Mouse (Mus musculus) gastrocnemius, postnatal 4 days (tissue): ENCODE data around the gene Dpf3. TPM values are rescaled to one million over a fixed set of nuclear protein-coding genes. Genes with fewer than 3 reads are reported as not detected.

Experiments used
- DNase-seq, 2 experiments: peaks; one replicate each; pipeline ENCODE4 v3.0.0; 2021 to 2022; ENCODE audit warnings: low spot score in 2 of 2, mixed read lengths in 2 of 2
- total RNA-seq, 2 experiments: library from RNA; stranded (reverse); gene quantifications; 2 replicates each; pipeline ENCODE4 v1.2.3; 2021

Dpf3 gene
- total RNA-seq, 2 experiments from 2014 or later: 15.6 to 19.3 TPM

DNA sequence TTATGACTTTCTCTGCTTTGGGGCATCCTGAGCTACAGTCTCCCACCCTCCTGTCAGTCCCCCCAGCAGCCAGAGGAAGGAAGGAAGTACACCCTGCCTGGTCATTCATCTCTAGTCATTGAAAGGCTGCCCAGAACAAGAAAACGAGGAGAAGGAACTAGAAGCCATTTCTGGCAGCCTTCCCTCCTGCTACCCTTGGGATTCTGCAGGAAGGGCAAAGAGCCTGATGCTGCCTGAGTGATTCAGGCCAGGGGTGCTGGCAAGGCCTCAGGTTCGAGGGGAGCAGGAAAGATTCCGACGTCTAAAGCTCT lies 144.7 kb downstream of the Dpf3 start:
- DNase-seq: no peak

DNA sequence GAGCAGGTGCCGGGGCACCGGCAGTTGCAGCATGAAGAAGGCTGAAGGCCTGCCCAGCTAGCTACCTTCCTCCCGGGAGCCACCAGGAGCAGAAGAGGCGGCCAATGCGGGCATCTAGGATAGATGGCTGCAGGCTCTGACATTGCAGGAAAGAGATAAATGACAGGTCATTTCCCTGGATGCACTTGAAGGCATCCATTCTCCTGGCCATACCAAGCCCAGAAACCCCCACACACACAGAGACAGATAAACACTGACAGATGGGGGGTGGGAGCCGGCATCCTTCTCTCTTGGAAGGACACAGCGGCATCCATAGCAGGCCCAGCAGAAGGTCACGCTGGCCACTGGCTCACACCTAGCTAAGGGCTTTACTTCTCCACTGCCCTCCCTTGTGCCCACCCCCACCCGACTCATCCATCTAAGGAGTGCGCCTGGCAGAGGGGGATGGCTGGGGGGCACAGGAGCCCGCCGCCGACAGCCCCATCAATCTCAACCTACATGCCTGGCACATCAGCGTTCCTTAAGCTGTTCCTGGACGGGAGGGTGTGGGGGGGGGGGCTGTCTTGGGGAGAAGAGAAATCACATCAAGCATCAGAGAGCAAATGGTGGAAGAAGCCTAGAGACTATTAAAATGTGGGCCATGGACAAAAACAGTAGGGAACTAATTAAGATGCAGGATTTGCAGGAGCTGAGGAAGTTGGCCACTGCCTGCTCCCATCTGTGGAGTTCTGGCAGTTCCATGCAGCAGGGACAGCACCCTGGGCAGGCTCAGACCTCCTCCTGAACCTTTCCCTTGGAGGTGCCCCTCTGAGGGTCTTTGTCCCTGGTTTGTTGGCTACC lies 145.3 kb downstream of the Dpf3 start:
- no peak for DNase-seq

DNA sequence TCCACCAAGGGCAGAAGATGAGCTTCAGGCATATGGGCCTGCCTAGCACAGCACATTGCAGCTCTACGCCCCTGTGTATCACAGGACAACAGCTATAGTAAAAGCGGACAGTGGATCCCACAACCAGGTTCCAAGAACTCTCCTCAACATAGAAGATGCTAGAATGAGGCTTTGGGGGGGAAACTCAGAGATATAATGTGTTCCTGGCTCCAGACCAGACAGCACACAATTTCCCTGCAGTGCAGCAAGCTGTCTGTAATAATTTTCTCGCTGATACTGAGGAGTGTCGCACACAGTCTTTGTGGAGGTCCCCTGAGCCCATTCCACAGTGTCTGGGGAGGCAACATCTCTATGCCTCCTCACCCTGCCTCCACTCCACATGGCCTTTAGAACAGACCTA lies 146.6 kb downstream of the Dpf3 start:
- no peak for DNase-seq

DNA sequence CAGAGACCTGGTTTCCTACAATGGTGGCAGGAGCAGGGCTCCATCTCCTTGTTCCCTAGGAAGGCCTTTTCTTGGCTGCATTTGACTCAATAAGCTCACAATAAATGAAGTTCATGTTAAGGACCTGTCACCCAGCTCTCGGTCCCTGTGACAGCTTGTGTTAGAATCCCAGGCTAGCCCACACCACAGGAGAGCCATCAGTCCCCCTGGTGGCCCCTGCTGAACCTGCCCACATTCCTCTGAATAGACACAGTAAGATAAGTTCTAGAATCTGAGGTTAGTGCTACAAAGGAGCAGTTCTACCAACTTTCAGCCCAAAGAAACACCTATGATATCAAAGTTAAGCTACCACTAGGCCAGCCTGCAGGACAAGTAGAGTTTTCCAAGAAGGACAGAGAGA lies 149.2 kb downstream of the Dpf3 start:
- no peak for DNase-seq

DNA sequence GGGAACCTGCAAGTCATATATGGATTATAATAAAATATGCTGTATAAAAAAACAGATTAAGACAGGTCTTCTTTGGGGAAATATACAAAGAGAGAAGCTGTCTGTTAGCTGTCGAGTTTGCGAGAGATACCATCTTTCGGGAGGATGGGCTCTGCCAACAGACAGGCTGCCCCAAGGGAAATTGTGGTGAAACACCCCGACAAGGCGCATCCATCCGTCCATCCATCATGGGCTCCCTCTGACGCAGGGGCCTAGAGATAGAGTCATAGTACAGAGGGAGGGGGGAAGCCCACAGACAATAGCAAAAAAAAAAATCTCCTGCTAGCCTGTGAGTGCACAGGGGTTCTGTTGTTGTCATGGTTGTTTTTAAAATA lies 149.8 kb downstream of the Dpf3 start:
- DNase-seq: no peak

DNA sequence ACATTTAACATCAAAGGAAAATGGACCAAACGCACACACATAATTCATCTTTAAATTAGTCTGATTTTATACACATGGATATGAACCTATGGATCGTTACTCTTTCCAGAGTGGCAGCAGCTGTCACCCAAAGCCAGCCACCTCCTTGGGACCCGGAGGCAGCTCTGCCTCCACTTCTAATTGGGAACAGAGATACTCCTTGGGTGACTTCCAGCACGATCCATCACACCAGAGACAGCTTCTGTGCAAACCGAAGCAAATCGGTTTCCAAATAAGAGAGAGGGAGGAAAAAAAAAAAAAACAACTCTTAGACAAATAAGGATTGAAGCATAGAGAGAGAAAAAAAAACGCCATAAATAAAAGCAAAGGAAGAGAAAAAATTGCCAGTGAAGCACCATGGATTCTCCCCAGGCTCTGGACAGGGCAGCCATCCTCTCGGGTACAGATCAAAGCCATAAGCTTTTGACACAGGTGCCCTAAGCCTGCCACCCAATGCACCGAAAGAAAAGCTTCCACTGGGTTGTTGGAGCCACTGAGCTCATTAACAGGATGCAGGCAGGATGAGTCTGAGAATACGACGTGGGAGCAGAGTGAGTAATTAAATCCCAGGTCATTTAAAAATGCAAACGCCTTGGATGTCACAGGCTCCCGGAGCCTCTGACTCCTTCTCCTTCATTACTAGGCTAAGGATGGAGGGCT lies 150.3 kb downstream of the Dpf3 start:
- DNase-seq: no peak

DNA sequence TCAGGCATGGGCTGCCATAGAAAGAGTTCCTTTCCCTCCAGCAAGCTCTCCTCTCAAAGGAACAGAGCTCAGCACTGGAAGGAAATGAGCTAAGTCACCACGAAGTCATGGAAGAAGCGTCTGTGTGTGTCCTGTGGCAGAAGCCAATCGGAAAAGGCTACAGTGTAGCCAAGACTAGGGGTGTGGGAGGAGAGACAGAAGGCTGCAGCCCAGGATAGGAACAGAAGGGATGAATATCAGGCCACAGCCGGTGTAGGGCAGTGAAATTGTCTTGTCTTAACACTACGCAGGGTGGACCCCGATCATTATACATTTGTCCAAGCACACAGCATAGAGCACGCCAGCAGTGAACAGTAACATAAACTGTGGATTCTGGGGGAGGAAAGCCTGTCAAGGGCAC lies 157.5 kb downstream of the Dpf3 start:
- no peak for DNase-seq

DNA sequence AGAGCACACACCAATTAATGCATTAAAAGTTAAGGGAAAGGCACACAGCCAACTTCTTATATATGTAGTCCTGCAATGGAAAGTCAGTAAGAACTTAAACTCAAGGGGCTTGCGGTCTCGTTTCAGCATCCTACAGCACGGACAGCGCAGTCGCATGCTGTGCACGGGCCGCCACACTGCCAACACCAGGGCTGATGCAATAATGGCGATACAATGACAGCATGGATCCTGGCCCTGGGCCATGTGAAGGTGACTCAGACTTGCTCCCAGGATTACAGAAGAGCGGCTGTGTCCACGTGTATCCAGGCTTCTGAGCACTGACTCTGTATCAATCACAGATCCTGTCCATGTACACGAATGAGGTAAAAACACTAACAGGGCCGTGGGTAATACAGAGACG lies 158.6 kb downstream of the Dpf3 start:
- DNase-seq: no peak

DNA sequence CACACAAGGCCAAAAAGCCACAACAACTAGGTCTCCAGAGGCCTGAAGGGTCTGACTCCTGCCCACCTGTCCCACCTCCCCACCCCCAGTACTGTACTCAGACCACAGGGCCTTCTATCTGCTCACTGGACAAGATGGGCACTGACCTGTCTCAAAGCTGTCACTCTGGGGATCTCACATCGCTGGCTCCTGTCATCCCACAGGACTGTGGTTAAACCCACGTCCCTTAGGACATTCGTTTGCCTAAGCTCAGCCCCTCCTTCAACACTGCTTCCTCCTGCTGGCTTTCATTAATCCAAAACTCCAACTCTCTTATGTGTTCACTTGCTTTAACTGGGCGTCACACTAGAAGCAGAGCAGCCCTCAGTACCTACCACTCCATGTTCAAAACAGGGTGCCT lies 159.0 kb downstream of the Dpf3 start:
- DNase-seq: no peak

DNA sequence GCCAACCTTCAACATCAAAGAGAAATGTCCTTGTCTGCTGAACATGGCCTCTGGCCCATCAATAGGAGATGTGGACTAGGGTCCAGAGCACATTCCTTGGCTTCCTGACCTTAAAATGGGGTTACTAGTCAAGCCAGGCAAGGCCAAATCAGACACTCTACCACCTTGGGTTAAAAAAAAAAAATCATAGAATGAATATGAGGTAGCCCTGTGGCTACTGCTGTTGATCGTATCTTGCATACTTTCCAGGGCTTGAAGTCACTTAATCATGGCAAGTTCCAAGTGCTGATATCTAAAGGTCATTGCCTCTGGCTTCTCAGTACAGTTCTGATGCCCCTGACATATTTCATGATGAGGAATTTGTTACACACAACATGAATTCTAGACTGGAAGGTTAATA lies 160.1 kb downstream of the Dpf3 start:
- no peak for DNase-seq

DNA sequence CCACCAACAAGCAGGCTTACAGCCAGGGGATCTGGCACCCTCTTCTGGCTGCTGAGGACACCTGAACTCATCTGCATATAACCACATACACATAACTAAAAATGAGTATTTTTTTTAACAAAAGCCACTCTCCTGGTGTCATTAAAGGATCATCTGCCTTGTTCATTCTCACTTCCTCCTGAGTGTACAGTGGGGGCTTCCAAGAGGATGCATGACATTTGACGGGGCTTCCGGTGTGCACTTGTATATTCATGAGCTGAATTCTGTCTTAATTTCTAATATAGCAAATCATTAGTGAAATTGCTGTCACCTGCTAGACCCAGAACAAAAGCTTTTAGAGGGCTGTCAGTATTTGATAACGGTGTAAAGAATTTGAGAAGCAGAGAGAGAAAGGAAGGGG lies 166.8 kb downstream of the Dpf3 start:
- DNase-seq: no peak

DNA sequence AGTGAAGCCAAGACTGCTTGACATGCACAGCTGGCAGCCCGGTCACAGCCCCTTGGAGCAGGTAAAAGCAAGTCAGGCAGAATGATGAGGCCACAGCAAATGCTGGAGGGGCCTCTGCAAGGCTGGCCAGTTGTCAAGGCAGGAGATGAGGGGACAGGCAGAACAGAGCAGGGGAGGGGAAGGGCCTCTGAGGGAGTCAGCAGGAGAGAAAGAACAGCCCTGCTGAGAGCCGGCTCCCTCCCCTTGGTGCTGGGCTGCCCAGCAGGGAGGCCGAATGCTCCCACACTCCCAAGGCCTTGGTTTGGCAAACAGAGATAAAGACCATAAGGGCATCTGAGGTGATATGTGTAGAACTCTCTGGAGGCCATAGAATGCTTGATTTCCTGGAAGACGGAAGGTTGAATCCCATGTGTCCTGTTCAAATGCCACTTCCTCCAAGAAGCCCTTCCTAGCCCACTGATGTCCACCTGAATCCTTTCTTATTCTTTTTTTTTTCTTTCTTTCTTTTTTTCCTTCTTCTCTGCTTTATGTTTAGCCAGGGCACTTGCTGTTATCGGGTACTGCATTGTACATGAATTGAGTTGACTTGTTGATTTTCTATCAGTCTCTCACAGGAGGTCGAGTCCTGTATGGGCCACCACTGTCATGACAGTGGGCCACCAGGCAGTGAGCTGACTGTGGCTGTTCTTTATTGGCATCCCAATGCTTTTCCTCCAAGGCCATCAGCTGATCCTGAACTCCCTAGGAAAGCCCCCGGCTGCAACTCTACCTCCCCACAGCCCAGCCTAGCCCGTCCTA lies 169.7 kb downstream of the Dpf3 start:
- no peak for DNase-seq

DNA sequence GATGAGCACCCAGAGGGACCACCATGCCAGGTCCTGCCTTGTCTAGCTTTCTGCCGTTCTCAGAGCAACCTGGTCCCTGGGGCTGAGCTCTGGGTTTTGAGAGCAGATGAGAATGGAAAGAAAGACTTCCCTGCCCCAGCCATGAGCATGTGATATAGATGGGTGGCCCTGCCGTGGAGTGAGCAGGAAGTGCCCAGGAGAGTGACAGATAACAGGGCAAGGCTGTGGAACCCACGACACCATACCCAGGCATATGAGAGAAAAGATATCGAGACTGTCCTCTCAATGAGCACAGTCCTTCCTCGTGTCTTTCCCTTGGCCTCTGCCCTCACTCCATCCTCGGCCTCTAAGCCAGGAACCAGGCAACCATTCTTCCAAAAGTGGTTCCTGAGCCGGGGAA lies 172.8 kb downstream of the Dpf3 start:
- no peak for DNase-seq

DNA sequence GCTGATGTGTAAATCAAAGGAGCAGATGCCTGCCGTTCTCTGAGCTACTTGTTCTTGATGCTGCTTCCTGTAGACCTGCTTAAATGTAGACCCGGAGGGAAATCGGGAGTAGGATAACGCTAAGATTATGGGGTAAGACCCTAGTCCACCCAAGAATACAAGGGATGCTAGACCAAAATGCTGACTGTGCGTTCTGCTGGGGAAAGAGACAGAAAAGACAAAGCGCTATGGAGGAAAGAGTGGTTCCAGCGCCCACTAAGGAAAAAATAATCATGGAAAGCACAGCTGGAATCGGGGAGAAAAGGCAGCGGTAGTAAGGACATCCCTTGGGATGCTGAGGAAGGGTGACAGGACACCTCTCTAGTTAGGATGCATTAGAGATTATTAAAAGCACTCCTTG lies 174.7 kb downstream of the Dpf3 start:
- DNase-seq: no peak

DNA sequence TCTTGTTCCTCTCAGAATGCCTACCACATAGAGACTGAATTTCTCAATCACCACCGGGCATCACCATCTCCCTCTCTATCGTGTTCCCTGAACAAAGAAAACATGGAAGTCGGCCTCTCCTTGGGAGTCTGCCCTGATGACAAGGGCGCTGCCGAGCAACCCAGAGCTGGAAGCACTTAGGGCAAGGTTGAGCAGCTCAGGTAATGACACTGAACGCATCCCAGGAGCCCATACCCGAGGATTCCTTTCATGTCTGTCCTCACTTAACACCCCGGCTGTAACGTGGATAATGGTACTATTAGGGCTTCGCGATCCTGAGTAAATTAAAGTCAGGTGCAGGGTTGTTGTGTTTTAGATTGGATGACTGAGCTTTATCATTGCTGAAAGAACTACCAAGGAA lies 176.9 kb downstream of the Dpf3 start:
- no peak for DNase-seq

DNA sequence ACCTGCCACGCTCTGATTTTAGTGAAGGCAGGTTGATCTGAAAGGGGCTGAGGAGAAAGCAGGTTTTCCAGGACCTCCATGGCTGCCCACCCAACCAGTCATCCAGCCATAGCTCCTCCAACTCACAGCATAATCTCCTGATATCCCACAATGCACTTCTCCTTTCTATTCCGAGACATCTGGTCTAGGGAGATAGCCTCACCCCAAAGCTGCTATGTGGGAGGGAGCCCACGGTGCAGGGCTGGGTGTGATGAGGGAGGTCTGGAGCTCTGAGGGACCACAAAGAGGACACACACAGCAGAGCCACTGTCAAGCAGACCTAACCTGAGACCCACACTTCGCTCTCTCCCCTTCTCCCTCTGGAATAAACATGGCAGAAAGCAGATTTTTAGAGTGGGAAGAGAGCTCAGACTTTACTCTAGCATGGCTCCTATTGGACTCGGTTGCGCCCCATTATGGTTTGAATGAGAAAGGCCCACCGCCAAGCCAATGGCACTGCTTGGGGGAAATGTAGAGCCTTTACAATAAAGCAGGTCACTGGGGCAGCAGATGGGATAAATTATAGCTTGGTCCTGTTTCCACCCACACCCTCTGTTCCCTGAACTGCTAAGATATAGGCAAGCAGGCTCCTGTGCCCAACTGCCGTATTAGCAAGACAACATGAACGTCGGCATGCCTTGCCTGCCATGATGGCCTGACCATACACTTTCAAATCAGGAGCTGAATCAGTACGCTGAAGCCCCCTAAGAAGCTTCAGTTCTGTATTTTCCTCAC lies 178.3 kb downstream of the Dpf3 start:
- no peak for DNase-seq

DNA sequence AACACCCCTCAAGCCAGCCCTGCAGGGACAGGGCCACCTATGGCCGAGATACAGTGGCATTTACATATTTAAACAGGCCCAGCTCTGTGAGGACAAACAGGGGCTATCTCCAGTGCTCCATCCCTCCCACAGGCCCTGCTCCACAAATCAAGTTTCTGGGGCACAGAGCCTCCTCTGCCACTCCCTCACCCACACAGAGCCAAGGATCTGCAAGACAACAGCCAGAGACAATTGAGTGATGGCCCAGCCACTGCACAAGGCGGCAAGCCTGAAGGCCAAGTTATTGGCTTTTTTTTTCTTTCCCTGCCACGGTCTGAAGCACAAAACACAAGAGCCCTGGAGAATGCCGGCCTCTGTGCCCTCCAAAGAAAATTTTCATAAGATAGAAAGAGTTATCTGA lies 178.9 kb downstream of the Dpf3 start:
- DNase-seq: no peak

DNA sequence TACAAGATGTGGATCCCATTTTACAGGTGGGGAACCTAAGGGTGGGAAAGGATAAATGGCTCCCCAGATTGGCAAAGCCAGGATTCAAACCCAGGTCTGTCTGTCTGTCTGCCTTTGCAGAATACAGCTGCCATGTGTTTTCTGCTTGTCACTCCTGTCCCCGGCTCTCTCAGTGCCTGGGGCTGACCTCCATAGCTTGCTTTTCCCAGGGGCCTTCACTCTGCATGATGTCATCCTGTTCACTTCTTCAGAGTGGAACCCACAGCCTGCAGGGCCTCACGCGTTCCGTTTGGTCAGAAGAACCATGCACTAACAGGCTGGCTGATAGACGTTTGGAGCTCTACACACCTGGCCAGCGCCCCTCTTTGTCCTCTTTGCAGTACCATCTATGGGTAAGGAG lies 184.3 kb downstream of the Dpf3 start:
- DNase-seq: no peak

DNA sequence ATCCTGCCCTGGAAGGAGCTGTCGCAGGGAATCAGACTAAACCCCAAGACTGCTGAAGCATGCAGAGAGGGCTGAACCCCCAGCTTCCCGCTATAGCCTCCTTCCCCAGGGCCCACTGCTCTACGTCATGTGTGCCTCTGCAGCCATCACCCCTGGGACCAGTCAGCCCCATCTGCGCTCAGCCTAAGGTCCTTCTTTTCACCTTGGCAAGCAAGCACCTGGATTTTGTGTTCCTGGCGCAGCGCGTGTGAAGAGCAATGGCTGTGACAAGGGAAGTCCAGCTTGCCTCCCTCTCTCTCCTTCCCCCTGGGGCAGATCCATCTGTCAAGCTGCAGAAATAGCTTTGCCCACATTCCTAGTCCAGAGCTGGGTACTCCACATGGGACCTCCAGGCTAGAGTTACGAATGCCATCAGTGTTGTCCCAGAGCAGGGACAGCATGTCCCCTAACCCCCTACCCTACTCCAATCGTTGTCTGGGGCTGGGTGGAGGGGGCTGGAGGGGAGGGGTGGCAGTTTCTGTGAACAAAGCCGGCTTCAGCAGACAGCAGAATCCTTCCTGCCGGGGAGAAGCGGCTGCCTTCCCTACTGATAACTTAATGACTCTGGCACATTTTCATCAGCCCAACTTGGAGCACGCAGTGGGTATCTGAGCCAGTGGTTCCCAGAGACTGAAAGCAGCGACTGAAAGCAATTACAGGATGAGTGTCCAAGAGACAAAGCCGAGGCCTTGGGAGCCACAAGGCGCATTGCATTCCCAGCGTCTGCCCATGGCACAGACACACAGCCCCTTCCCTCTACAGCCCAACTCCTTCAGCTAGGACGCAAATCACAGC lies 185.0 kb downstream of the Dpf3 start:
- peak in 1 of 2 experiments; percentile 44 for DNase-seq

DNA sequence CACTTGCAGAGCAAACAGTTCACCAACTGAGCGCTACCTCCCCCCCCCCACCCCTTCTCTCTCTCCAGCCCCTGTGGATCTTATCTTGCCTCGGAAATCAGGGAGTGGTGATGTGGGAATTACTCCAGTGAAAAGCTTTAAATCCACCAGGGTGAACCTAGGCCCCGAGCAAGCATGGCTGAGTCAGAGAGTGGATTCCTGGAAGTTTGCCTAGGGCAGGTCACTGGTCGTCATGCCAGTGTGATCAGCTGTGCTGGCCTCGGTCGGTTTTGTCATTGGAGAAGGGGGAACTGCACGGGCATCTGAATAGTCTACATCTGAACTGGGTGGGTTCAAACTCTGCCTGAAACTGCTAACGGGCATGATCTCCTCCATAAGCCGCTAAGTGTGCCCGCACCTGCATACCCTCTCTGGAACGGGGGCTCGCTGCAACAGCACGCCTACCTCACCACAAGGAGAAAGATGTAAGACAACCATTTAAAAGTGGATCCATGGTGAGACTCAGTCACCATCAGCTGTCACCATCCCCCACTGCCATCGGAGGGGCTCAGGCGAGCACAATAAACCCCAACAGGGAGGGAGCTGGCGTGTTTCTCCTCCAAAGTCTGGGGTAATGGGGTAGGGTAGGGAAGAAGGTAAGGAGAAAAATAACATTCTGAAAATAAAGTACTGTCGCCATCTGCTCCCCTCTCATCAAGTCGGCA lies 185.7 kb downstream of the Dpf3 start:
- DNase-seq: peak in 1 of 2 experiments; percentile 26
